Mouse (Mus musculus) midbrain, embryonic 10.5 days (tissue): Measurements from ENCODE around the gene Scaf1. TPM values are rescaled to one million over a fixed set of nuclear protein-coding genes. Genes with fewer than 3 reads are reported as not detected.
"Not testable (repeated sequence)": the region's sequence is repeated elsewhere in the genome, so short reads cannot be mapped to it uniquely, and the experiment has no call there.

Experiments used
- DNase-seq: peaks from one replicate; pipeline ENCODE4 v3.0.0-alpha.2; 2017; ENCODE audit warnings: low spot score
- H3K27ac ChIP-seq: fragments of 300-500 bp; sonication (generic); replicated peaks from 2 replicates; pipeline ENCODE4 v1.5.1; 2016; ENCODE audit warnings: mild to moderate bottlenecking
- H3K27me3 ChIP-seq: fragments of 300-500 bp; sonication (generic); 2 replicates; pipeline ENCODE4 v1.6.1; 2016; ENCODE audit warnings: low read depth, mild to moderate bottlenecking; ENCODE audit not compliant: poor library complexity, severe bottlenecking
- H3K36me3 ChIP-seq: fragments of 300-500 bp; sonication (generic); 2 replicates; pipeline ENCODE4 v1.6.1; 2016; ENCODE audit warnings: mild to moderate bottlenecking, moderate library complexity
- H3K4me1 ChIP-seq: fragments of 300-500 bp; sonication (generic); 2 replicates; pipeline ENCODE4 v1.6.1; 2016
- H3K4me3 ChIP-seq: fragments of 300-500 bp; sonication (generic); 2 replicates; pipeline ENCODE4 v1.5.1; 2016; ENCODE audit warnings: mild to moderate bottlenecking, moderate library complexity
- H3K9me3 ChIP-seq: fragments of 300-500 bp; sonication (generic); replicated peaks from 2 replicates; pipeline ENCODE4 v1.6.1; 2016; ENCODE audit warnings: mild to moderate bottlenecking
- WGBS: fragments of 180-500 bp; shearing (Covaris S2); methylation state at CpG from one replicate; pipeline ENCODE4 v1.1.7; 2016; 5-methylcytosine and 5-hydroxymethylcytosine counted together
- polyA plus RNA-seq: library from polyadenylated mRNA; unstranded; fragments of >200 nt; fragmentation: Nextera tagmentation; extraction: Ambion mirVana; gene quantifications from 2 replicates; pipeline ENCODE4 v1.2.1, GENCODE M21; 2016

Gene Scaf1
- polyA plus RNA-seq, 1 experiment from 2014 or later = 39.6 TPM

- H3K4me3 ChIP-seq = no peak overlapping the region
- DNase-seq = peak; percentile 63
- peaks cover 100% of the 10 kb centered on the region for H3K36me3 ChIP-seq
- no peaks in the 10 kb centered on the region for H3K4me1 ChIP-seq
- no peaks in the 10 kb centered on the region for H3K9me3 ChIP-seq
- H3K27me3 ChIP-seq = no peaks in the 10 kb centered on the region
- WGBS = 78% methylated on average over 7 of the region's 7 CpGs
- no peak overlapping the region for H3K27ac ChIP-seq
Observed at GRCm38 (mm10) chr7:45037720-45038361, 21.7 kb upstream of the Scaf1 start.

GRCm38 (mm10) chr7:45036702-45037101, 20.5 kb upstream of the Scaf1 start:
- DNase-seq = no peak
- no peaks in the 10 kb centered on the region for H3K27me3 ChIP-seq
- no peaks in the 10 kb centered on the region for H3K4me1 ChIP-seq
- no peaks in the 10 kb centered on the region for H3K9me3 ChIP-seq
- H3K27ac ChIP-seq = no peak overlapping the region
- 91% methylated on average over 11 of the region's 11 CpGs for WGBS
- H3K4me3 ChIP-seq = no peak overlapping the region
- peaks cover 100% of the 10 kb centered on the region for H3K36me3 ChIP-seq

- WGBS = 94% methylated on average over 3 of the region's 3 CpGs
- H3K4me3 ChIP-seq = no peak overlapping the region
- no peaks in the 10 kb centered on the region for H3K27me3 ChIP-seq
- peaks cover 100% of the 10 kb centered on the region for H3K36me3 ChIP-seq
- no peak overlapping the region for H3K27ac ChIP-seq
- H3K9me3 ChIP-seq = no peaks in the 10 kb centered on the region
- no peak for DNase-seq
- H3K4me1 ChIP-seq = no peaks in the 10 kb centered on the region
Observed at GRCm38 (mm10) chr7:45035631-45036030, 19.5 kb upstream of the Scaf1 start.

- DNase-seq = no peak
Observed at GRCm38 (mm10) chr7:45033722-45034359, 17.7 kb upstream of the Scaf1 start.

GRCm38 (mm10) chr7:45030857-45031256, 14.7 kb upstream of the Scaf1 start:
- 95% methylated on average over 8 of the region's 8 CpGs for WGBS
- no peak overlapping the region for H3K27ac ChIP-seq
- no peaks in the 10 kb centered on the region for H3K9me3 ChIP-seq
- DNase-seq = no peak
- peaks cover 6% of the 10 kb centered on the region; the same call in 1 of the 2 replicates for H3K4me1 ChIP-seq
- peaks cover 97% of the 10 kb centered on the region for H3K36me3 ChIP-seq
- H3K27me3 ChIP-seq = no peaks in the 10 kb centered on the region
- H3K4me3 ChIP-seq = no peak overlapping the region

More at GRCm38 (mm10) chr7:45033722-45034359, 17.7 kb upstream of the Scaf1 start:
- Histone ChIP-seq H3K36me3 (peaks cover 100% of the 10 kb centered on the region), H3K27me3 (no peaks in the 10 kb centered on the region), H3K4me3 (no peak overlapping the region), H3K9me3 (no peaks in the 10 kb centered on the region), H3K27ac (no peak overlapping the region), H3K4me1 (no peaks in the 10 kb centered on the region)
- 93% methylated on average over 19 of the region's 19 CpGs for WGBS

- H3K27ac ChIP-seq = no peak overlapping the region
- H3K36me3 ChIP-seq = peaks cover 88% of the 10 kb centered on the region
- no peaks in the 10 kb centered on the region for H3K9me3 ChIP-seq
- no peaks in the 10 kb centered on the region for H3K27me3 ChIP-seq
- H3K4me1 ChIP-seq = peaks cover 9% of the 10 kb centered on the region; the same call in 1 of the 2 replicates
- 94% methylated on average over 6 of the region's 6 CpGs for WGBS
- H3K4me3 ChIP-seq = no peak overlapping the region
- DNase-seq = no peak
Observed at GRCm38 (mm10) chr7:45029995-45030394, 13.8 kb upstream of the Scaf1 start.

GRCm38 (mm10) chr7:45028351-45028750, 12.2 kb upstream of the Scaf1 start:
- DNase-seq = no peak
- peak overlapping the region; percentile 17; the same call in 1 of the 2 replicates for H3K4me3 ChIP-seq
- H3K36me3 ChIP-seq = peaks cover 72% of the 10 kb centered on the region
- H3K9me3 ChIP-seq = no peaks in the 10 kb centered on the region
- no peaks in the 10 kb centered on the region for H3K27me3 ChIP-seq
- H3K4me1 ChIP-seq = peaks cover 9% of the 10 kb centered on the region; the same call in 1 of the 2 replicates
- H3K27ac ChIP-seq = no peak overlapping the region
- 97% methylated on average over 11 of the region's 11 CpGs for WGBS

GRCm38 (mm10) chr7:45027761-45028160, 11.6 kb upstream of the Scaf1 start:
- DNase-seq = no peak
- Histone ChIP-seq H3K27me3 (no peaks in the 10 kb centered on the region), H3K36me3 (peaks cover 66% of the 10 kb centered on the region), H3K4me3 (no peak overlapping the region), H3K4me1 (peaks cover 9% of the 10 kb centered on the region; the same call in 1 of the 2 replicates), H3K9me3 (no peaks in the 10 kb centered on the region), H3K27ac (no peak overlapping the region)
- 91% methylated on average over 9 of the region's 9 CpGs for WGBS

- Histone ChIP-seq H3K27ac (no peak overlapping the region), H3K36me3 (peaks cover 51% of the 10 kb centered on the region), H3K4me3 (no peak overlapping the region), H3K27me3 (no peaks in the 10 kb centered on the region), H3K4me1 (peaks cover 10% of the 10 kb centered on the region), H3K9me3 (no peaks in the 10 kb centered on the region)
- no peak for DNase-seq
- WGBS = 63% methylated on average over 2 of the region's 2 CpGs
Observed at GRCm38 (mm10) chr7:45026256-45026655, 10.1 kb upstream of the Scaf1 start.

GRCm38 (mm10) chr7:45025601-45026220, 9.5 kb upstream of the Scaf1 start:
- peaks cover 45% of the 10 kb centered on the region for H3K36me3 ChIP-seq
- H3K4me1 ChIP-seq = peaks cover 13% of the 10 kb centered on the region
- H3K27me3 ChIP-seq = no peaks in the 10 kb centered on the region; the same call in 1 of the 2 replicates
- H3K4me3 ChIP-seq = no peak overlapping the region
- no peaks in the 10 kb centered on the region for H3K9me3 ChIP-seq
- 82% methylated on average over 8 of the region's 8 CpGs for WGBS
- H3K27ac ChIP-seq = no peak overlapping the region
- DNase-seq = no peak

GRCm38 (mm10) chr7:45024281-45025248, 8.4 kb upstream of the Scaf1 start:
- no peak for DNase-seq
- 89% methylated on average over 15 of the region's 15 CpGs for WGBS

GRCm38 (mm10) chr7:45023711-45024110, 7.5 kb upstream of the Scaf1 start:
- H3K27ac ChIP-seq, DNase-seq, H3K4me3 ChIP-seq, H3K9me3 ChIP-seq: not testable (repeated sequence)
- peaks cover 27% of the 10 kb centered on the region for H3K4me1 ChIP-seq
- H3K36me3 ChIP-seq = peaks cover 25% of the 10 kb centered on the region
- H3K27me3 ChIP-seq = peaks cover 20% of the 10 kb centered on the region
- 86% methylated on average over 5 of the region's 5 CpGs for WGBS

More at GRCm38 (mm10) chr7:45024281-45025248, 8.4 kb upstream of the Scaf1 start:
- Histone ChIP-seq H3K27me3 (peaks cover 11% of the 10 kb centered on the region; the same call in 1 of the 2 replicates), H3K9me3 (no peaks in the 10 kb centered on the region), H3K36me3 (peaks cover 34% of the 10 kb centered on the region), H3K27ac (no peak overlapping the region), H3K4me3 (no peak overlapping the region), H3K4me1 (peaks cover 18% of the 10 kb centered on the region)
